Mouse (Mus musculus): Measurements from ENCODE around the gene Ndufs1.
A peak's percentile ranks its signal among the peaks of the same experiment; 100 is the strongest.

Ndufs1 gene

GRCm38 (mm10) chr1:63115096-63115495 is 61.5 kb downstream of the Ndufs1 start:
- DNase-seq: no peak

- DNase-seq: peak; percentile 81 to 83
These were observed 62.4 kb downstream of the Ndufs1 start, which contains the start of gene Ino80d for GRCm38 (mm10) chr1:63114136-63114781. Gene Ino80d, minus strand, starts transcription at chr1:63114667.

- DNase-seq: peak; percentile 29 to 77
These were observed 63.1 kb downstream of the Ndufs1 start for GRCm38 (mm10) chr1:63113274-63114135.

GRCm38 (mm10) chr1:63112865-63113261 is 63.8 kb downstream of the Ndufs1 start:
- DNase-seq: peak; percentile 77 to 88

- peak in 1 of 2 experiments; percentile 21 for DNase-seq
These were observed 64.3 kb downstream of the Ndufs1 start for GRCm38 (mm10) chr1:63112151-63112864.

- peak in 1 of 2 experiments; percentile 53 for DNase-seq
These were observed 65.9 kb downstream of the Ndufs1 start for GRCm38 (mm10) chr1:63110536-63111285.

GRCm38 (mm10) chr1:63107614-63108327 is 68.9 kb downstream of the Ndufs1 start:
- DNase-seq: peak in 1 of 2 experiments; percentile 38

- DNase-seq: no peak
These were observed 73.7 kb downstream of the Ndufs1 start for GRCm38 (mm10) chr1:63102758-63103451.

GRCm38 (mm10) chr1:63100196-63100595 is 76.4 kb downstream of the Ndufs1 start:
- no peak for DNase-seq

GRCm38 (mm10) chr1:63098831-63099230 is 77.8 kb downstream of the Ndufs1 start:
- DNase-seq: no peak

- no peak for DNase-seq
These were observed 80.6 kb downstream of the Ndufs1 start for GRCm38 (mm10) chr1:63096071-63096470.

Measured in kidney, postnatal 36 days (tissue).